Mouse (Mus musculus) retina, adult 2 months (tissue): ENCODE measurements around the gene Fryl.

Source experiments
- DNase-seq: peaks from one replicate; pipeline ENCODE4 v3.0.0-alpha.2; 2012; ENCODE audit warnings: low read depth, low spot score

Fryl gene

GRCm38 (mm10) chr5:73256352-73257065 lies at the start of gene Fryl:
Fryl (minus strand) TSS chr5:73256619.
- DNase-seq = peak; percentile 92

- DNase-seq = no peak
Observed at GRCm38 (mm10) chr5:73304507-73304906, 48.1 kb upstream of the Fryl start.

DNA sequence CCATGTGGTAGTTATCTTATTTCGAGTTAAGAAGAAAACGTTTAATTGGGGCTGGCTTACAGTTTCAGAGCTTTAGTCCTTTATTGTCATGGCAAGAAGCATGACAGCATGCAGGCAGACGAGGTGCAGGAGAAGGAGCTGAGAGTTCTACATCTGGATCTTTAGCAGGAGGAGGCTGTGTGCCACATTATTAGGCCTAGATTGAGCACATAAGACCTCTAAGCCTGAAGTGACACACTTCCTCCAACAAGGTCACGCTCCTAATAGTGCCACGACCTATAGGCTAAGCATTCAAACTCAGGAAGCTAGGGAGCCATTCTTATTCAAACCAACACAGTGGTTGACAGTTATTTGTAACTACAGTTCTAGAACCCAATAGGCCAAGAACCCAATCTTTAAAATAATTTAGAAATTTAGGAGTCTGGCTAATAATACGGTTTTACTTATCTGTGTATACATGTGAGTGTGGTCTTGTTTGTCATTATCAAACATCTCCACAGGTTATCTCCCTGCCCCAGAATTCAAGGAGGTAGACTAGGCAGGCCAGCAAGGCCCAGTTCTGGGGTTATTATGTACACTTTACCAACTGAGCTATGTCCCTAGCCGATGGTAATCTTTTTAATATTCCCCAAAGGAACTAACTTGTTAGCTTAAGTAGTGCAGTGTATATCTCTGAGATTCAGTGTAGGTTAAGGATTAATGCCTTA lies 45.3 kb upstream of the Fryl start:
- DNase-seq = peak; percentile 54

- no peak for DNase-seq
Observed at GRCm38 (mm10) chr5:73295916-73296315, 39.5 kb upstream of the Fryl start.

- DNase-seq = no peak
Observed at GRCm38 (mm10) chr5:73295016-73295415, 38.6 kb upstream of the Fryl start.

DNA sequence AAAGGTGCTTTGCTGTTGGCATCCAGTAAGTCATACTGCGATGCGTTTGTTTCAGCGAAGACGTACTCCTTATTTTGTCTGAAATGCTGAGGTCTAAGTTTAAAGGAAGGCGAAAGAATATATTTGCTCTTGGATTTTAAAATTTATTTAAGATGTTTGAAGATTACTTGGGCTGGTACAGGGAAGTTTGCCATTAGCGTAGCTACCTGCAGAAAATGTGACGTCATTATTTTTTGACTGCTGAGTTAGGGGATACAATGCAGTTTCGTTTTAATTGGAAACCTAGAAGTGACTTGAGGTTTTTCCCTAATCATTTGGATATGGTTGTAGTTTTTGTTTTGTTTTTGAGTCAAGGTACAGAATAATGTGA lies 37.0 kb upstream of the Fryl start:
- DNase-seq = no peak

GRCm38 (mm10) chr5:73292502-73293457 lies 36.4 kb upstream of the Fryl start, which contains the start of gene Ociad1:
Ociad1 (plus strand) TSS chr5:73292784.
- DNase-seq = peak; percentile 95

- no peak for DNase-seq
Observed at GRCm38 (mm10) chr5:73289900-73290299, 33.5 kb upstream of the Fryl start.

DNA sequence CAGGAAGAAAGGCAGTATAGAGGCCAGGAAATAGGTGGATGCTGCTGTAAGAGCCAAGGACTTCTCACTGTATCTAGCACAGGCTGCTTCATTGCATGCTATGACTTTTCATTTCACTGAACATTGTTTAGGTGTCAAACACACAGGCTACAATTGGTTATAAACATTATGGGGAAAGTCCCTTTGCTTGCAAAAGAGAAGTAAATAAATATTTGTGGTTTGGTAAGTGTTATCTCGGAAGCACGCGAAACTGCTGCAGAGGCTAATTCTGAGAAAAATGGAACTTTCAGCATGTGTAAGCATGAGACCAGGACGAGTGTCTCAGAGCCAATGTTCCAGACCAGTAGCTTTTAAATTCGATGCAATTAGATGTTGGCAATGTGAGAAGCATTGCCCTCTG lies 30.2 kb upstream of the Fryl start:
- DNase-seq = no peak

- DNase-seq = no peak
Observed at GRCm38 (mm10) chr5:73285470-73285978, 29.1 kb upstream of the Fryl start.

GRCm38 (mm10) chr5:73284046-73284445 lies 27.6 kb upstream of the Fryl start:
- no peak for DNase-seq

DNA sequence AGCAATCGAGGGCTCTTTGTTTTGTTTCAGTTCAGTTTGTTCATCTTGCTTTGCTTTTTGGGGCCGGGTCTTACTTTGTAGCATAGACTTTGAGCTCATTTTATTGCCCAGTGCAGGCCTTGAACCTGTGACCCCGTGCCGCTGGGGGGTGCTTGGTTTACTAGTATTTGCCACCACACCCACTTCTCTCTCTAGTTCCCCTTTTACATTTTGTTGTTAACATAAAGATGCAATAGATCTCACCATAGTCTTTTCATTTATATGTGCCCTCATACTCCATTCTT lies 24.1 kb upstream of the Fryl start:
- no peak for DNase-seq

DNA sequence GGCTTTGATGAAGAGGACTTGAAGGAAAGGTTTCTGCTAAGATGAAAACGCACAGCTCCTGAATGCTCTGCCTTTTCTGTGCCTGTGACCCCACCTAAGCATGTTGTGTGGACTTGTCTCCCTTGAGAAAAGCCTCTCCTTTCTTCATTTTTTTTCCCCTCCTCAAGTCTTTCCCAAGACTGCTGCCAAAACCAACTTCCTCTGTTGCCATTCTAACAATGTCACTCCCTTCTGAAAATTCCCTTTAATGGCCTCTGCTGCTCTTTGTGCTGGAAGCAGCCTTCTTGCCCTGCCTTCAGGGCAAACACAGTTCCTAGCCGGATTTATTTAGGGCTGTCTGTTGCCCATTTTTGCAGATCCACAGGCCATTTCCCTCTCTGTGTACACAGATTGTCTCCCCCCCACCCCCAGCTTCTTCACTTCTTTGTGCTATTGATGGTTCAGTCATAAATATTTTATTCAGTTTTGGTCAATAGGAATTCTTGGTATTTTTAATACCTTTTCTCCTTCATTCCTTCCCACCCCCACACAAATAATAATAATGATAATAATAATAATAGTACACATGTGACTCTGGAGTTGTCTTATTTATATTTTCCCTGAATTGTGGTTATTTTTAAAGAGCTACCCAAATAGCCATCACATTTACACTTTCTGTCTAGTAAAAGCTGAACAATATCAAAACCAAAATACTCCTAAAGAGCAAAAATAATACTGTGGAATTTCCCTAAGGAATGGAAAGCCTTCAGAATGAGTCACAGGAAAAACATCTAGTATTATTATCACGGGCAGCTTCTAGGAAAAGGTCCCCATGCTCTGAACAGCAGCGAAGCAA lies 23.5 kb upstream of the Fryl start:
- no peak for DNase-seq

DNA sequence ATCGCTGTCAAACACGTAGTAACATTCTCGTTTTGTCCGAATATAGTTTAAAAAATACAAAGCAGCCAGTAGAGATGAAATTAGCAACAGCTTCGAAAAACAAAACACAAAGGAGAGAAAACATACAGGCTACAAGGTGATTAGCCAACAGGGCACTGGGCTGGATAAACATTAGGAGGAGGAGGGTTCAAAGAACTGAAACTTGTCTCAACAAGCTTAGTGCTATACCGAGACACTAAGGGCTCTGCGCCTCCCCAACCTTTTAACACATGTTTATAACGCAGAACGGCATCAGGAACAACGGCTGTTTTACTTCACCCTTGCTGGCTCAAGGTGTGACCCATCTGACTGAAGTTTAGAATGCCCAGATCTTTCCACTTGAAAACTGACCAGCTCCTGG lies 22.8 kb upstream of the Fryl start:
- no peak for DNase-seq

DNA sequence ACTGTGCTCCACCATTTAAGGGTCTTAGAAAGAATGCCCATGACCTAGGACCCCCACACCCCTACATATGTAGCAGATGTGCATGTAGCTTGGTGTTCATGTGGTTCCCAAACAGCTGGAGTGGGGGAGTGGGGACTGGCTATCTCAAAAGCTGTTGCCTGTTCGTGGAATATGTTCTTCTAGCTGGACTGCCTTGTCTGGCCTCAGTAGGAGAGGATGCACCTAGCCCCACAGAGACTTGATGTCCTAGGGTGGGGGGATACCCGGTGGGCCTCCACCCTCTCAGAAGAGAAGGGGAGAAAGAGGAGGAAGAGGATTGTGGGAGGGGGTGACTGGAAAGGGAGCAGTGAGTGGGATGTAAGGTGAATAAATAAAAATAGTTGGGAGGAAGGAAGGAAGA lies 18.5 kb upstream of the Fryl start:
- DNase-seq = no peak

DNA sequence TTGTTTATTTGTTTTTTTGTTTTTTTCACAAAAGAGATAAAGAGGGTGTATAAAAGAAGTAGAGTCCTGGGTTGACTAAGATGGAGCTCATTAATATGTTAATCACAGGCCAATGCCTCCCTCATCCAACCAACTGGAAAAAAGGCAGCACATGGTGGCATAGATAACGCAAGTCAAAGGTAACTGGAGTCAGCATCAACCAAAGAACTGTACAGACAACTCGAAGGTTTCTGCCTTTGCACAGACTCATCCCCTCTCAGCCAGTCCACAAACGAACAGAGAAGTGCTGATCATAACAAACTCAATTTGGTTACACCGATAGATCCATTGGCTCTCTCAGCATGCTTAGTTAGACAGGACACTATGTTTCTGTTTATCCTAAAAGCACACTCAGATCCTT lies 16.8 kb upstream of the Fryl start:
- no peak for DNase-seq

GRCm38 (mm10) chr5:73270612-73271011 lies 14.2 kb upstream of the Fryl start:
- no peak for DNase-seq

DNA sequence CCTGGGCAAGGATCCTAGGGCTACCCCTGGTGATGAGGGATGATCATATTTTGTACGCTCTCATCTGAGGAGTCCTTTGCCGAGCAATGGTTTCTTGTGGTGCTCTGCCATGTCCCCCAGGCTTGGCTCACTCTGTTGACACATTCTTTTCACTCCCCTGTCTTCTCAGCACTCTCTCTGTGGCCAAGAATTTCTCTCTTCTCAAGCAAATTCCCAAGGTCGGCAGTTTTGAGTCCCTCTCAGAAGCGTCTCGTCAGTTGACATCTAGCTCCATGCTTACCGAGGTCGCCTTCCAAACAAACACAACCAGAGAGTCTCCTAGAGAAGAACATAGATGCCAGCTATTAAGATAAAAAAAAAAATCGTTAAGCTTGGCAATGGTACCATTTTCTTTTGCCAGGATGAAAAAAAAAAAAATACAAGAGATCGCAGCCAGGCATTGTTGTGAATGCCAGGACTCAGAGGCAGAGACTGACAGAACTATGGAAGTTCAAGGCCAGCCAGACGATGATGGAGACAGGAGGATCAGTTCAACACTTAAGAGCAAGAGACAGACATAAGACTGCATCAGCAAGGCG lies 12.3 kb upstream of the Fryl start:
- DNase-seq = no peak

GRCm38 (mm10) chr5:73265460-73265859 lies 9.0 kb upstream of the Fryl start:
- DNase-seq = no peak

DNA sequence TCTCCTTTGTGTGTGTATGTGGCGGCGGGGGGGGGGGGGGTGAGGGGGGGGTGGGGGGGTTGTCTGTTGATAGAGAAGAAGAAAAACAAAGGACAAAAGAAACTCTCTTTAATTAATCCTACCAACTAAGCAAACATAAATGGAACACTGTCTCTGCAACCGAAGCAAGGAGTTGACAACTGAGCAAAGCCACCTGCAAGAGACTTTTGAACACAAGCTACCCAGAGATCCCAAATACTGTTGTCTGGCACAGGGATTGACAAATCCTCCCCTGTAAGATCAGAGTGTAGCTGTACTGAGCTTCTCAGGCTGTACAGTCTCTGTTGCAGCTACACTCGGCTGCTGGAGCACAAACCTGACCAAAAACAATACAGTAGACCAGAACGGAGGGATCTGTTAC lies 7.7 kb upstream of the Fryl start:
- no peak for DNase-seq

DNA sequence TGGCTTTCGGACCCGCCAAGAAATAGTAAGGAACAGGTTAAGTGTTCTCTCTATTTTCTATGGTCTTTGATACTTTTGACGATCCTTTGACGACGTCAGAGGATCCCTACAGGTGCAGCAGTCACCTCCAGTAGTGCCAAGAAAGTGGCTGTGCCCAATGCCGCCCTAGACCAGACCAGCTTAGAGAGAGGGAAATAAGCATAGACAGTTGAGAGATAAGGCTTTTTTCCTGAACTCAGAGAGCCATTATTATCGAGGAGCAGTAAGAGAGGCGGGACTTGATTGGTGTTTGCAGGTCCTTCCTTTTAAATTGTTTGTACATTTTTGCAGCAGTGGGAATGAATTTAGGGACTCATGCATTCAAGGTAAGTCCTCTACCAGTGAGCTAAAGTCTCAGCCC lies 1.3 kb upstream of the Fryl start:
- DNase-seq = no peak
